Mouse (Mus musculus): Measurements from ENCODE around the gene Ces3b. TPM values are rescaled to one million over a fixed set of nuclear protein-coding genes. Genes with fewer than 3 reads are reported as not detected.

Ces3b gene
- not detected for polyA plus RNA-seq (2017; shearing (Covaris generic))

DNA sequence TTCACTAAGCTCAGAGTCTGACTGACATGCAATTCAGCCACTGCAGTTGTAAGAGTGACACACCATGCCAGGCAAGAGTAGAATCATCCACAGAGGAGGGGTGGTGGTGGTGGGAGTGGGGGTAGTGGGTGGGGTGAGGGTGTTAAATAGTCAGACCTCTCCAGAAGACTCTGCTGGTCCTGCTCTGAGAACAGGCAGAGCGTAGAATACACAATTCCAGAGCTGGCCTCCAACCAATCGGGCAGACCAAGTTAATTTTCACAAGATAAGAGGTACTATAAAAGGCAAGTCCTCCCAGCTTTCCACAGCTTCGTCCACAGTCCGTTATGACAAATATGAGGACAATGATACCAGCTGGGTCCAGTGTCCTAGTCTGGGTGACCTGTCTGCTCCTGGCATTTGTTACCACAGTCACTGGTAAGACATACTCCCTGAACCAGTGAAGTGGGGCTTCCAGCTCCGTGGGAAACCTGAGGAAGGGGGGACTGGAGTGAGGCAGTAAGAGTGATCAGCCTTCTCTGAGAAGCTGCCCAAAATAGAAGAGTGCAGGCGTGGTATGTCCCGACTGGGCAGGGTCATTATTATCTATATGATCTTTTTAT, at the start of gene Ces3b:
Gene Ces3b, plus strand, starts transcription at position 305 of the 602 bp plus-strand sequence.

GRCm38 (mm10) chr8:105048371-105048854, 35.1 kb upstream of the Ces3b start, which contains the start of gene Ces3a:
Gene Ces3a (plus strand): TSS chr8:105048601.

DNA sequence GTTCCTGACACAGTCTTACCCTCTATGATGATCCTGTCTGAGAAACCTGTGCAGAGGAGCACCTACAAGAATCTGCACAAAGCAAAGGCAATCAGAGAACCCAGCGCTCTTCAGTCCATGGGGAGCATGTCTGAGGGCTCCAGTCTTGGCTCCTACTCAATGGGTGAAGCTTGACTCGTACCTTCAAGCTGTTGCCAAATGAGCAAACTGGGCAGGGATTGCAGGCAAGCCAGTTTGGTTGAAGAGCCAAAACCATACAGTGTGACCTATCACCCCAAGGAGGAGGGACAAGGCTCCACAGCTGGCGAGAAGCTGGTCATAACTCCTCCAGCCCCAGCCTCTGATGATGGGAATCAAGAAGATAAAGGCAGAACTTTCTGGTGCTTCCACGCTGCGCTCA, 48.0 kb downstream of the Ces3b start, which contains the start of gene Ces4a:
Gene Ces4a, plus strand, starts transcription at position 292 of the 400 bp plus-strand sequence.

Other genes starting within 250 kb of the Ces3b start
- 22.6 TPM for gene Ces2c, start 236.7 kb upstream of the Ces3b start, polyA plus RNA-seq (2017; shearing (Covaris generic))
- gene Ces2e, start 157.5 kb upstream of the Ces3b start, polyA plus RNA-seq (2017; shearing (Covaris generic)) = not detected
- gene Ces2f, start 136.4 kb upstream of the Ces3b start, polyA plus RNA-seq (2017; shearing (Covaris generic)) = not detected
- 0.29 TPM for gene Ces2g, start 122.0 kb upstream of the Ces3b start, polyA plus RNA-seq (2017; shearing (Covaris generic))
- gene Ces2h, start 82.9 kb upstream of the Ces3b start, polyA plus RNA-seq (2017; shearing (Covaris generic)) = not detected
- not detected for gene Ces3a, start 35.2 kb upstream of the Ces3b start, polyA plus RNA-seq (2017; shearing (Covaris generic))
- gene Ces4a, start 48.0 kb downstream of the Ces3b start, polyA plus RNA-seq (2017; shearing (Covaris generic)) = not detected
- gene Cbfb, start 86.9 kb downstream of the Ces3b start, polyA plus RNA-seq (2017; shearing (Covaris generic)) = 27.3 TPM
- 30.6 TPM for gene D230025D16Rik, start 141.4 kb downstream of the Ces3b start, polyA plus RNA-seq (2017; shearing (Covaris generic))
- gene B3gnt9, start 171.4 kb downstream of the Ces3b start, polyA plus RNA-seq (2017; shearing (Covaris generic)) = 0.93 TPM
- 48.9 TPM for gene Tradd, start 180.9 kb downstream of the Ces3b start, polyA plus RNA-seq (2017; shearing (Covaris generic))
- 23.4 TPM for gene Fbxl8, start 180.9 kb downstream of the Ces3b start, polyA plus RNA-seq (2017; shearing (Covaris generic))
- gene Hsf4, start 186.0 kb downstream of the Ces3b start, polyA plus RNA-seq (2017; shearing (Covaris generic)) = 0.86 TPM
- gene Nol3, start 192.4 kb downstream of the Ces3b start, polyA plus RNA-seq (2017; shearing (Covaris generic)) = not detected
- gene 4931428F04Rik, start 206.1 kb downstream of the Ces3b start, polyA plus RNA-seq (2017; shearing (Covaris generic)) = 1.9 TPM
- gene Exoc3l, start 212.3 kb downstream of the Ces3b start, polyA plus RNA-seq (2017; shearing (Covaris generic)) = 2.1 TPM
- gene E2f4, start 213.9 kb downstream of the Ces3b start, polyA plus RNA-seq (2017; shearing (Covaris generic)) = 82.3 TPM
- gene Elmo3, start 221.8 kb downstream of the Ces3b start, polyA plus RNA-seq (2017; shearing (Covaris generic)) = 8.1 TPM
- 2.6 TPM for gene Lrrc29, start 242.5 kb downstream of the Ces3b start, polyA plus RNA-seq (2017; shearing (Covaris generic))
- gene Tmem208, start 242.6 kb downstream of the Ces3b start, polyA plus RNA-seq (2017; shearing (Covaris generic)) = 151 TPM